Mouse (Mus musculus) ovary, postnatal 36 days (tissue): Measurements from ENCODE around the gene Ankrd2.

Source experiments
- DNase-seq: peaks from one replicate; pipeline ENCODE4 v3.0.0; 2022; ENCODE audit warnings: low spot score, mixed read lengths

Gene Ankrd2

DNA sequence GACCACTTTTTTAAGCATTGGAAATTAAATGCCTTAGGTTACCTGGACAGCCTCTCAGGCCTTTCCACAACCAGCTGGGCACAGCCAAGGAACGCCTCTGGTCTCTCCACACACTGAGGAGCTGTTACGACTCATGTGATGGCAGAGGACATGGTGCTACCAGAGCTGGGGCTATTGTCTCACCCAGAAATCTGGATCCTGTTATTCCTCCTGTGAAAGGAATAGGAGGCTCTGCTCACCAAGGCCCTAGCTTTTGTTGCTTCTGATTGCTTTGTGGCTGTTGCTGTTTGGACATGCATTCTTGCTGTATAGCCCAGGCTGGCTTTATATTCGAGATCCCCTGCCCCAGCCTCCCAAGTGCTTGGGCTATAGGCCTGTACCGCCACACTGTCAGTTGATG is 19.5 kb upstream of the Ankrd2 start:
- DNase-seq = no peak

DNA sequence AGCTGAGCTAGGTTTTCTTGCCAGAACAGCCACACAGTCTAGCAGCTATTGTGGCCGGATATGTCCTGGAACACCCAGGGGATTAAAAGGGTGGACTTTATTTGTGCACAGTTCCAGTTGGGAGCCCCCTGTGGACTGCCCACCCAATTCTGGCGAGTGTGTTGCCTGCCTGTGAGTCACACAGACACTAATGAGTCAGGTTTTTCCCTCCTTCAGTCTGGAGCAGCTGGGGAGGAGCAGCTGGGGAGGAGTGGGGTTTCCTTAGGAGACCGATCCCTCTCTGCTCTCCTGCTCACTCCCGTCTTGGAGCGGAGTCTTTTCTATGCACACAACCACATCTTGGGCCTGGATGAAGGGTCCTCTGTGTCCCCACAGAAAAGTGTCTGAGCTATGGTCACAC is 19.0 kb upstream of the Ankrd2 start:
- DNase-seq = no peak

DNA sequence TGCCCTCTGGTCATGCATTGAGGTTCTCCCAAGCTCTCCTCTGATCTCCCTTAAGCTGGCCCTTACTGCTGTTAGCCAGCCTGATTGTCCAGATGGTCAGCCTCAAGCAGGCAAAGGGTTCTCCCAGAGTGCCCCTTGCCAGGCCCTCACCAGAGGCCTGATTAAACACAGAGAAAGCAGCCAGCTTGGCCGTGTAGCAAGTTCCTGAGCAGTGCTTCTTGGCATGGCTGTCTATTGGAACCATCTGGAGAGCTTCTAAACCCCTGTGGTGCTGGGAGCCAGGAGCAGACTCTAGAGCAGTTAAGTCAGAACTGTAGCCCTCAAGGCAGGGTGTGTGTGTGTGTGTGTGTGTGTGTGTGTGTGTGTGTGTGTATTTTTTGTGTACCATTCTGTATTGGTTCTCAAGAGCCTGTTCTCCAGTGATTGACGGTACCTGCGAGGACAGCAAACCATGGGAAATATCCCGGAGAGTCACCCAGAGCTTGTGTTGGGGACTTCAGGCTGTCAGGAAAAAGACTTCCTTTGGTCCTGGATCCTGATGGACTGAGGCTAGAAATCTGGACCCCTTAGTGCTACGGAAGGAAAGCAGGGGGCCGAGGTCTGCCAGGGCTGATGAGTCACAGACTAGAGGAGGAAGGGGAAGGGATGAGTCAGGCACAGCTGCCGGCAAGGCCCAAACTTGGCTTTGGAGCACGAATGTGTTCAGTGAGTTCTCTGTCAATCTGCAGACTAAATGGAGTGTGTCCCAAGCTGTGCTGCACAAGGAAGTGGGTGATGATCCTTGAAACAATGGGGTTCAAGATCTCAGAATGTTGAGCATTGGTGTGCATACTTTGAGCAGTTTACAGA is 18.2 kb upstream of the Ankrd2 start:
- DNase-seq = peak; percentile 44

DNA sequence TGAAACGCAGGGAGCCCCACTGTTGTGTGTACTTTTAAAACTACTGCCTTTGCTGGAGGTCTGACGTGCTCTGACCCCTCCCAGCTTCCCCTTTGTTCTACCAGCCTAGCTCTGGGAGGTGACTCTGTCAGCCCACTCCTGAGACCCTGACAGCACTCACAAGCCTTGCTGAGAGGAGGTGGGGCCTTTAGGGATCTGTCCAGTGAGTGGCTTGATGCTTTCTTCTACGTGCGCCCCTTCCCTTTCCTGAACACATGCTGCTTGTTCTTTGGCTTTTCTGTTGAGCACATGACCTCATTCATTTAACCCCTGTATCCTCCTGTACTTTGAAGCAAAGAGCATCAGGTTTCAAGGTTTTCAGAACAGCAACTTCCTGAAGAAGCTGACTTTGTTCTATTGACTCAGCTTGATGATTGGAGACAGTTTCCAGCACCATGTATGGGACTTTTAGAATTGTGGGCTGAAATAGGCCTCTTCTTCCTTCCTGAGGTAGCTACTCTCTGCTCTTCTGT is 16.7 kb upstream of the Ankrd2 start:
- no peak for DNase-seq

DNA sequence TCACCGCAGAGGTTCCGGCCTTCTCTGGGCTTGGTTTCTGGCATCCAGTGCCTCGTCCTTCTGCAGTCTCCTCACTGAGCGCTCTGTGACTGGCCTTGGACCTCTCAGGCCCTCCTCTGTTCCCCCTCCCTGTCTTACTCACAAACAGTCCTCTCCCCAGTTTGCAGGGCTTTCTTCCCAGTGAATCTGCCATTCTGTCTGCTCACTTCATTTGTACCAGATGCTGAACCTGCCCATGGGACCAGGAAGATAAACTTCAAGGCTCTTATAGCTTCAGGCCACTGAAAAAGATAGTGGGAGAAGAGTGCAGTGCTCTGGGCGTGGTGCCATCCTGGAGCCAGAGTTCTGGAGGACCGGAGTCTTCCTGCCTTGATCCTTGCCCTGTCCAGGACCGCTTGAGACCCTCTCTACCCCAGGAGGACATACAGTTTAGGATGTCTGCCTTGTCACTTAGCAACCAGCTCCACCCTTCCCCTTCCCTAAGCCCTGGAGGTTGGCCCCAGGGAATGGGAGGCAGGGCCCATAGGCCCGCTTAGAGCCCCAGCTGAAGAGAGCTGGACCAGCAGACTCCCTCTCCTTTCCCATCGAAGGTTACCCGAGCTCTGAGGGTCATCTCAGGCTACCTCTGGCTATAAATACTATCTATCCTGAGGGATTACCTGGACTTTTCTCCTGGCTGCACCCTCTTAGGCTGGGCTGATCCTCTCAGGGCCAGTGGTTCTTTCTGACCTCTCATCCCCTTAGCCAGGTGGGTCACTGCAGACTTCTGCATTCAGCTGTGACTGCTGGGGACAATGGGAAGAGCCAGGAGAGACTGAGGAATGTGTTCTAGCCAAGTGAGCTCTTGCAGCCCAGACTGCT is 13.9 kb upstream of the Ankrd2 start:
- DNase-seq = peak; percentile 45

DNA sequence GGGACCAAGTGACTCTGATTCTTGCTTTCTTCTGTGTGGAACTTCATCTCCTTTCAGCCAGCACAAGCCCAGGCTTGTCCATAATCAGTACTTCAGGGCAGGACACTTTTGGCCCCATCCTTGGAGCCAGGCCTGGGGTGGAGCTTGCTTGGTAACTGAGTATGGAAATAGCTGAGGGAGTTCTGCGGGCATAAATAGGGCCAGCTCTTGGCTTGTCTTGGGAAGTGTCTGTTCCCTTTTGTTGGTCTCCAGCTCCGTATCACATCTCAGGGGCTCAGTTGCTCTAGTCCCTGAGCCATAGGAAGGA is 13.3 kb upstream of the Ankrd2 start:
- DNase-seq = no peak

DNA sequence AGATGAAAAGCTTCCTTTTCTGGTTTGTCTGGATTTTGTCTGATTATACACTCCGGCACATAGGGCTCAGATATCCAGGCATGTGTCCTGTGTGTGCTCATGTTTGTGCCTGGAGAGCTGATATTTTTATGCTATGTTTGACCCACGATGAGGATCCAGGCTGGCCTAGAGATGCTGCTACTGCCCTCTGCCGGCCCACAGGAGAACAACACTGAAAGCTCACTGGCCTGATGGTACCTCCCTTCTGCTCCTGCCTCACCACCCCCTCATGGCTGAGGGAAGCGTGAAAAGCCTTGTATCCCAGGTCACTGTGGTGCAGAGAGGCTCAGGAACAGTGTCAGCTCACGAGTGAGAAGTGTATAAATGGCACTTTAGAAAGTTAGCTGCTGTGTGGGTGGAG is 9.6 kb upstream of the Ankrd2 start:
- peak; percentile 79 for DNase-seq

DNA sequence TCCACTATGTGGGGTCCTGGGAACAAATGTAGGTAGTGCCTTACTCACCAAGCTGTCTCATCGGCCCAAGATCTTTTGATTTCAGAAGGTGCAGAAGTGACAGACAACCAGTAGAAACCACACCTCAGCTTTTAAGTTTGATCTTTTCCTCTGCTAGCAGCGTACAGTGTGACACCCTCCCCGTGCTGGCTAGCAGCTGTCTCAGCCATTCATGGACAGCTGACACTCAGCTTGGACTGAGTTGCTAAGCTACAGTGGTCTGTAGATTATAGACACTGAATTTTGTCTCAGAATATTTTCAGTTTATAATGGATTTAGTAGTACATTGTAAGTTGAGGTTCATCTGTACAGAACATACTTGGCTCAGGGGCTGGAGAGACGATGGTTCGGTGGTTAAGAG is 4.7 kb upstream of the Ankrd2 start:
- no peak for DNase-seq

DNA sequence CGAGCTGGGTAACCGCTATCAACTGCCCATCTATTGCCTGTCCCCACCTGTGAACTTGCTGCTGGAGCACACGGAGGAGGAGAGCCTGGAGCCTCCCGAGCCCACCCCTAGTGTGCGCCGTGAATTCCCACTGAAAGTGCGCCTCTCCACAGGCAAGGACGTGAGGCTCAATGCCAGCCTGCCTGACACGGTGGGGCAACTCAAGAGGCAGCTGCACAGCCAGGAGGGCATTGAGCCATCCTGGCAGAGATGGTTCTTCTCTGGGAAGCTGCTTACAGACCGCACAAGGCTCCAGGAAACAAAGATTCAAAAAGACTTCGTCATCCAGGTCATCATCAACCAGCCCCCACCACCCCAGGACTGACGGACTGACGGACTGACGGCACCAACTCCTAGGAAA is 2.2 kb upstream of the Ankrd2 start:
- no peak for DNase-seq

DNA sequence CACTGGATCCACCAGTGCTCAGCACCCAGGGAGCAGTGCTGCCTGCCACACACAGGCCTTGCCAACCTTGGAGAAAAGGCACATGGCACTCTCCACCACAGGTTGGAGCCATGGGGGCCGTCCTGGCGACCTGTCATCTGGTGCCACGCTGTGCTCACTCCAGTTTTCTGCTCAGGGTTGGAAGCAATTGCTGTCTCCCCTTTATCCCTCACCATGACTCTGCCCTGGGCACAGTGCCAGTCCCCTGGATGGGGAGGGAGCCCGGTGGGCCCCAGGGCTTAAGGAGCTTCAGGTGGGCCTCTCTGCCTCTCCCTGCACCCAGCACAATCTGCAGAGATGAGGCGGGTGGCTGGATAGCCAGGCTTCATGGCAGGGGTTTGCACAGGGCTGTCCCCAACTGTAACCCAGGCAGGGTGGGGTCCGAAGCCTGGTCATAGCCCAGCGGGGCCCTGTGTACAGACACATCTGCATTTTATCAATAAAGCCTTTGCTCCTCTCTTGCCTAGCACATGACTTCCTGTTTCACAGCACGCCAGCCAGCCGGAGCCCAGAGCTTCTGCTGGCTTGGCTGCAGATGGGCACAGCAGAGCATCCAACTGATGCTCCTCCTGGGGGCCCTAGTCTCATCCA is 1.5 kb upstream of the Ankrd2 start:
- DNase-seq = no peak

DNA sequence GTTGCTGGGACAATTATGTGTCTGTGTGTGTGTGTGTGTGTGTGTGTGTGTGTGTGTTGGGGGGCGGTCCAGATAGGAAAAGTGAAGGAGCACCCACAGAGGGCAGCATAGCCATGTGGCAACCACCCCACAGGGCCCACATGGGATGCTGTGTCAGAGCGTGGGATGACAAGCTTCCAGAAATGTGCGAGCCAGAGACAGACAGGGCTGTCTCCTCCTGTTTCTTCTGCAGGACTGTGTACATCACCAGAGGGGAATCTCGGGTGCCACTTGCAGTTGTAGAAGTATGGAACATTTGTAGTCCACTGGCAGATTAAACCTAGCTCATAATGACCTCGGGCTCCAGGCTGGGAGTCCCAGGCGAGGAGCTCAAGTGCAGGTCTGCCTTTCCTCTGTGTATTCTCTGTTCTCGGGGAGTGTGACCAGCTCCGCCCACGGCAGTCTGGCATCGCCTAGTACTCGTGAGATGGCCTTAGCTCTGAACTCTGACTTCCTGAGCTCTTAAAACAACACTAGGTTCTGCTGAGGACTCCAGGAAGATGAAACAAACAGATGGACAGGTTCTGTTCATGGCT is 832 bp upstream of the Ankrd2 start:
- DNase-seq = no peak

DNA sequence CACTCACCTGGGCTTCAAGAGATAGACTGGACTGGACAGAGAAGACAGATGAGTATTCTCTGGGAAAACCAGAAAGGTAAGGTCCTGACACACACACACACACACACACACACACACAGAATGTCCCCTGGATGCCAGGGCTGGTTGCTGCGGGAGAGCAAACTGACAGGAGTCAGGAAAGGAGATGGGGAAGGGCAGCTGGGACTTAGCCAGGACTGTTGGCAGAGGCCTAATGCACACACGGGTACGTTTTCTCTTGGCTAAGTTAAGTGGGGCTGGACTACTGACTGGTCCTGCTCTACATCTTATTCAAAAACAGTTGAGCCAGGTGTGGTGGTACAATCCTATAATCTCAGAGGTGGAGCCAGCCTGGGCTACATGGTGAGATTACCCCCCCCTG is 557 bp downstream of the Ankrd2 start:
- no peak for DNase-seq

DNA sequence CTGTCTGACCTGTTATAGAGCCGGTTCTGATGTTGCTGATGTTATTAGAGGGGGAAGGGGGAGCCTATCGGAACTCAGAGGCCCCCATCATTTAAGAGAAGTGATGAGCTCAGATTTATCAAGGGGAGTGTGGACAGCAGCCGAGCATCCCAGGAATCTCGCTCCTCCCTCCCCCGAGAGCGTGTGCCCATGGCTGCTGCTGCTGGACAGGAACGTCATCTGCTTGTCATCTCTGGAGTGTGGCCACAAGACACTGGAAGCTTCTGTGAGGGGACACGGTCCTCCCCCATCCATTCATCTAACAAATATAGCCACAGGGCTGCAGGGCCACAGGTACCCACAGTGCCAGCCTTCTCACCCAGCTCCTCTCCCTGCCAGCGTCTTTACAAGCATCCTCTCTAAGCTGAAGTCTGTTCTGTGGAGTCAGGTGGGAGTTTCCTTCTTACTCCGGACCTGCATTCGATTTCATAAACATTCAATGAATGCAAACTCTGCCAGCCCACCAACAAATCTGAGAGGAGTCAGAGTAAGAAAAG is 1.4 kb downstream of the Ankrd2 start:
- no peak for DNase-seq

DNA sequence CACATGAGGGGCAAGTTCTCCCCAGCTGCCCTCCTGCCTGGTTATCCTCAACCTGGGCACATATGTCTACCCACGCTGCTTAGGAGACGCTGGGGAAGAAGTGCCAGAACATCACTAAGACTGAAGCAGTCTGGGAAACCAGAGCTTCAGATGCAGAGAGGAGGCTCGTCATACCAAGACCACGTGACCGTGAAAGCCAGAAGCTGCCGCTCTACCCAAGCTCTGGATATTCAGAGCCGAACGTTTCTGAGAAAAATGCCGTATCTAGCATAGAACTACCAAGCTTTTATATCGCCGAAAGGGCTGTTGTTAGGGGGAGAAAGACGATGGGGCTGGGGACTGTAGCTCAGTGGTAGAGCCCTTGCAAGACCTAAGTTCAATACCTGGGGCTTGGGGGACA is 2.5 kb downstream of the Ankrd2 start:
- DNase-seq = no peak

DNA sequence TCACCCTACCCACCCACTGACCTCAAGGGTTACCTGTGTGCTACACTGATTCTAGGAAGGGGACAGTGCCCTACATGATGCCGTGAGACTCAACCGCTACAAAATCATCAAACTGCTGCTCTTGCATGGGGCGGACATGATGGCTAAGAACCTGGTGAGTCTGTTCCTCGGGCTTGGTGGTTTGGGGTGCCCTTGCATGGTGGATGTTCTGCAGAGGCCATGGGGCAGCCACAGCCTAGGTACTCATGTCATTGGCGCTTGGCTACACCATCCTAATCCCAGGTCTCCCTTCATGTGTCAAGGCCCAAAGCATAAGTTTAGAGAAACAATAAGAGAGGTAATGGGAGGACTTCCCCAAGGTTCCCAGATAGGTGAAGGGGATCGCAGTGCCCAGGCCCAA is 8.2 kb downstream of the Ankrd2 start:
- DNase-seq = no peak

DNA sequence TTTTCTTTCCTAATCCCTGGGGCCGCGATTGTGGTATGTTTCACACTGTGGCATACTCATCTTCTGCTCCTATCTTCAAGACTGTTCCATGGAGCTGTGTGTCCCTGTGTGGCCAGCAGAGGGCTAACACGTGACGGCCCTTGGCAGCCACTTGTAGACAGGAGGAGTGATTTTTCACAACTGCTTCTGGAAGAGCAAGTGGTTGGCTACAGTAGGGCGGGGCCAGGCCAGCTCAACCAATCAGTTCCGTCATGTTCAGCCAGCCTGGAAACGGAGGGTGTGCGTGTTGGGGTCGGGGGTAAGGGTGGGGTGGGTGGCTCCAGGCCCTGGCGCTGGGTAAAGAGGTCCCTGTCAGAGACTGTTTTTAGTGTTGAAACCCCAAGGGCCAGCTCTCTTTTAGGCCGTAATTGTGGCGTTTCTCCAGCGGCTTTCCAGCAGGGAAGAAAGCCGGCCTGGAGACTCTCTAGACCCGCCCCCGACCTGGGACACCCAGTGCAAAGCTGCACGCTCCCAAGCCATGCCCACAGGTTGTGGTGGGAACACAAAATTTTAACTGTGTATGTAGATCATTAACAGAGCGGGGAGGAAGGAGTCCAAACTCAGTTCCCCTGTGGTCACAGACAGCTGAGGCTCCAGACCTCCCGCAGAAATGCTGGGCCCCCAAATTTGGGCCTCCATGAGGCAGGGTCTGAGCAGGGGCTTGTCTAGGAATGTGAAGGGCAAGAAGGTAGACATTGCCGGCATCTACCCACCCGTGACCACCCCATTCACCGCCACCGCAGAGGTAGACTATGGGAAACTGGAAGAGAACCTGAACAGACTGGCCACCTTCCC is 9.7 kb downstream of the Ankrd2 start, which contains the start of gene Hoga1:
Hoga1 (plus strand) TSS at position 342 of the 834 bp plus-strand sequence.
- DNase-seq = peak; percentile 72

DNA sequence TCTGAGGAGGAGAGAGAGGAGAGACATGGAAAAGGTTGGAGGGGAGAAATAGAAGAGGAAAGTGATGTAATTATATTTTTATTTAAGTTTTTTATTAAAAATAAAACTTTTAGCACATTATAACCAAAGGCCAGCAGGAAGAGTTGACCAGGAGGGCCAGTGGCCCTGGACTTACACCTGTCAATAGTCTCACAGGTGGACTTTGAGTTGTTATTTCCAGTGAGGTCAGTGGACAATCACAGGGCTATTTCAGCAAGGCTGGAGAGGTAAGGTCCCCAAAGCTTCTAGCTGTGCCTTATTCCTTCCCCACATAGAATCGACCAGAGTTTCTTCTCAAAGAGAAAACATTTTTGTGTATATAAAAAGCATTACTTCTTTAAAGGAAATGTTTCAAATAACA is 14.5 kb downstream of the Ankrd2 start:
- DNase-seq = no peak

DNA sequence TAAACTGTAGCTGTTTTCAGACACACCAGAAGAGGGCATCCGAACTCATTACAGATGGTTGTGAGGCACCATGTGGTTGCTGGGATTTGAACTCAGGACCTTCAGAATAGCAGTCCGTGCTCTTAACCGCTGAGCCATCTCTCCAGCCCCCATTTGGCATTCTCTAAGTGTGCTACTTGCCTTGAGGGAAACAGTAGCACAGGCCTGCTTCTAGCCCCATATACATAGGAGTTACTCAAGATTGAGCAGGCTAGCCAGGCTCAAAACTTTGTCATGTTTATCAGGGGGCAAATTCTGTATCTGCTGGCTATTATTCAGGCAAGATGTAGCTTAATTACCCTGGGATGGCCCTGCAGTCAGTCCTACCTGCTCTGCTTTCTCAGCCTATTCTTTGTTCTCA is 15.6 kb downstream of the Ankrd2 start:
- DNase-seq = no peak

DNA sequence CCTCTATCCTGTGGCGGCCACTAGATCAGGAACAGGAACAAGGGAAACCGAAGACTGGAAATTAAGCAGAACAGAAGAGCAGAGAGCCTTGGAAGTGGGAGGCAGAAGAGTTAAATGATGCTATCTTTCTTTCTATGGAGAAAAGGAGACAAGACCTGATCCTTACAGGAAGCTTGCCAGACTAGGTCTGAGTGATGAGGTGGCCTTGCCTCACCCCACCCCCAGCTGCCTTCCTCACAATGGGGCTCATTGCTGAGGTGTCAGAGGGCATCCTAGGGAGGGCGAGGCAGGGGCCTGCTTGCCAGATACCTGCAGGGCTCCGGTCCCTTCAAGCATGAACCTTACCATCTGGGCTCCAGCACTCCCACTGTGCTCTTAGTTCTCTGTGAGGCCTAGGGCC is 16.1 kb downstream of the Ankrd2 start, which contains the start of gene 4933411K16Rik:
4933411K16Rik (plus strand) TSS at position 301 of the 400 bp plus-strand sequence.
- no peak for DNase-seq

DNA sequence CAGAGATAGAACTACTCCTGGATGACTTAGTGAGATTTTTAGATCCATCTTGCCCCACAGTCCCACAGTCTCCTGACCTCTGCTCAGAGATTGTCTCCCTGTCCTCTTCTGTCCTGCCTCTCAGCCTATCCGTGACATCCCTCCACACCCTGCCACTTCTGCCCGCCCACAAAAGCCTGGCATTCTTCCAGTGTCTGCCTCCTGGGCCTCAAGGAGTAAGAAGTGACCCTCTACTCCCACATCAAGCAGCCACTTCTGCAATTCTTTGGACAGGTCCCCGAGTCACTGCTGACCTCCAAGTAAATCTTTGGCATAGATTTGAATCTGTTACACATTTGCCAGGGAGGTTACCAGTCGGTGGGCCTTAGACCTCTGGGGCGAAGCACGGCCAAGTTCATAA is 18.5 kb downstream of the Ankrd2 start:
- DNase-seq = peak; percentile 32

DNA sequence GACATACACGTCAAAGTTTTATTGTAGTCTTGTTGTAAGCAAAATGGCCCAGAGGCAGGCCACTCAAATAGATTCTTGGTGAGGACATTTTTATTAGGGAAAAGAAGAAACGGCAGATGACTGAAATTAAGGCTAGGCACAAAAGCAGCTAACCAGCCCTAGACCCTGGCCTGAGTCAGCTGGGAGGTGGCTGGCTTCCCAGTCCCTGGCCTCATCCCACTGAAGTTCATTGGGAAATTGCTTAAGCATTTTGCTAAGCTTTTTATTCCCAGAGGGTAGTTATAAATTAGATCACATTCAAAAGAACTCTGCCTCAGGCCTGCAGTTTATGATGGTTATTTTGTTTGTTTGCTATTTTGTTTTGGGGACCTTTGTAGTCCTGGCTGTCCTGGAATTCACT is 20.1 kb downstream of the Ankrd2 start:
- peak; percentile 41 for DNase-seq
